Mouse (Mus musculus) adrenal gland, adult 8-10 months (tissue): ENCODE data around the gene Ugt1a6b. TPM values are rescaled to one million over a fixed set of nuclear protein-coding genes. Genes with fewer than 3 reads are reported as not detected.
A peak's percentile ranks its signal among the peaks of the same experiment; 100 is the strongest.
"Not testable (repeated sequence)": the region's sequence is repeated elsewhere in the genome, so short reads cannot be mapped to it uniquely, and the experiment has no call there.

ENCODE experiments used
- DNase-seq: peaks from one replicate; pipeline ENCODE4 v3.0.0; 2022
- total RNA-seq, 4 experiments: library from RNA; stranded (reverse); gene quantifications; 2 replicates each; pipeline ENCODE4 v1.2.4; 2022

Ugt1a6b gene
- total RNA-seq, 4 experiments from 2014 or later: 2.8 to 10.2 (median 5.2) TPM

DNA sequence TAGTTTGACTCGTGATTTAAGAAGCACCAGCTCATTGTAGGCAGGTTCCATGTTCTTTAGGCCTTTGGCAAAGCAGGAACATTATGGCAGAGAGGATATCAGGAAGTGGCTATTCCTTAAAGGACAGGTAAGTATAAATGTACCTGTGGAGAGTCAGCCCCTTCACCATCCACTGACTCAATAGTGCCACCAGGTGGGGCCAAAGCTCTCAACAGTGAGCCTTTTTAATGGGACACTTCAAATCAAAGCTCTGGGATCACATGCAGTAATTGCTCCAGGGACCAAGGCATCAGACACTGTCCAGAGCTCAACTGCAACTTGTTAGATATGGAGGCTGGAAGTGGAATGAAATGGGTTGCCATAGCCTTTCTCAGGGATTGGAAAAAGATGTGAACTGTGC lies 18.5 kb downstream of the Ugt1a6b start:
- not testable (repeated sequence) for DNase-seq

DNA sequence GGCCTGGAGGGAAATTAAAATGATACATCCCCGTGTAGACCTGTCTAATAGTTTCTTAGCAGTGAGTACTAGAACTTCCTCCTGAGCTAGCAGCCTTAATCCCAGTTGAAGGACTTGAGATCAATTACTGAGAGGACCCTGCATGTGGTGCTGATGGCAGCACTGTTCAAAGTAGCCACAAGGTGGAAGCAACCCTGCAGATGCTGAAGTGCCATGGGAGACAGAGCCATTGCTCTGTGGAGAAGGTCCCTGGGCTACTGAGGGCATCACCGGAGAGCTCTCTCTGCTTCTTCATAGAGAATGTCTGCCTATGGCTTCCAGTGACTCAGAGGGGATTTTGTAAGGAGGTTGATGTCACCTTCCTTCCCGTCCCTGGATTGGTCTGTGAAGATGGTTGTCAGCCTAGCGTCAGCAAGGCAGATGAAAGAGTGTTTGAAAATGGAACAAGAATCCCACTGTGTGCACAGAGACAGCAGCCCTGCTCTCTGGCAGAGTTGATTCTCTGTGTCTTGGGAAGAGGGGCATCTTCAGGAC lies 22.8 kb downstream of the Ugt1a6b start:
- DNase-seq: not testable (repeated sequence)

DNA sequence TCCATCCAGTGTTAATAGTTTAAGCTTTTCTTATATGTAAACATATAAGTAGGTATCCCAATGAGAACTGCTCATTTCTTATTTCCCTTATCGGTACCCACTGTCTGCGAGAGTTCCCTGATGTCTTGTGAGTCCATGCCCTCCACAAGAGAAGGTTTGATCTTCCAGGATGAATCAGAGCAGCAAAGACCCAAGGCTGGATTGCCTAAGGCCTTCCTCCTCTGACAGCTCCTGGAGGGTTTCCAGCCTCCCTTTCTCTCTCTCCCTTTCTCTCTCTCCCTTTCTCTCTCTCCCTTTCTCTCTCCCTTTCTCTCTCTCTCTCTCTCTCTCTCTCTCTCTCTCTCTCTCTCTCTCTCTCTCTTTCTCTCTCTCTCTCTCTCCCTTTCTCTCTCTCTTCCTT lies 26.0 kb downstream of the Ugt1a6b start:
- peak; percentile 31 for DNase-seq

GRCm38 (mm10) chr1:88130223-88130622 lies 27.2 kb downstream of the Ugt1a6b start:
- DNase-seq: not testable (repeated sequence)

DNA sequence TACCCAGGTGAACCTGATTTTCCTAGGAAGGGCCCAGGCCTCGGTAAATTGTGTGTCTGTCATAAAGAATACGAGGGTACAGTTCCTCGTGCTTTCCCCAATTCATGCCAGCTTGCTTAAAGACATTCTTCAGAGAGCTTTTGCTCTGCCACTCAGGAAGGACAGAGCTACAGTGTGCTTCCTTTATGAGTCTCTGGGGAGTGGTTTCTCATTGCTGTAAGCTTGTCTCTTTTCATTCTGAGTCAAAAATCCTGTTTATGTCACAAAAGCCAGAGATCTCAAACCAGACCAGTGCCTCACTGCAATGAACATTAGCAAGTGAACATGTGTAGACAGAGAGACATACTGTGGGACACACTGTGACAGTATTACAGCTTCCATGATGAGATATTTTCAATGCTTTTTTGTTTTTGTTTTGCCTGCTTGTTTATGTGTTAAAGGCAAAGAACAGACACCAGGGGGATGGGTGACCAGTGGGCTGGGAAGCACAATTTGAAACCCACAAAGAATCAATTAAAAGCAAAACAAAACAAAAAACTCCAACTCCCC lies 30.9 kb downstream of the Ugt1a6b start:
- DNase-seq: no peak

GRCm38 (mm10) chr1:88134457-88135011 lies 31.5 kb downstream of the Ugt1a6b start, which contains the start of gene Ugt1a6a:
Gene Ugt1a6a, plus strand, starts transcription at chr1:88134809.
- DNase-seq: peak; percentile 29

DNA sequence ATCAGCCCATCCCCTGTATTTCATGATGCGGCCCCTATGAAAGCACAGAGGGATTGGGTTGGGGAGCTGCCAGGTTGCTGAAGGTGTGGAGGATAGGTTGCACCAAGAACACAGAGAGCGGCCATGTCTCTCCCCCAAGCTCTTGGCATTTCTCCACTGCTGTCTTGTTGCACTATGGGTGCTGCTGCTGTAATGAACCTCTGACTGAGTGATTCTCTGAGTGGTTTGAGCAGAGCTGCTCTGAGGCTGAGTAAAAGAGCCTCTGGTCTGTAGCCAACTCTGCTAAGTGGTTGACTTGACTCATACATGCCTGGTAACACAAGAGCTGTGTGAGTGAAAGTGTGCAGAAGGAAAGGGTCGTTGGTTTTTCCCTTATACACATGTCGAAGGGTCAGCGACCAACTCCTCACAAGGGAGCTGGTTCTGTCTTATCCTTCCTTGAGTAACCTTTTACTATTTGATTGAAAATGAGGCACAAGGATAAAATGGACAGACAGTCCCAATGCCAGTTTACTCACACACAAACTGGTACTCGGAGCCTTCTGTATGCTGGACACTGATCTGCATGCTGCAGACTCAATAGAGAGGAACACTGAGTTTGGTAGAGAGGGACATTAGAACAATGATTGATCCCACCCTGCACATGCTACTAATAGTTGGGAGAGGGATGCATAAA lies 32.3 kb downstream of the Ugt1a6b start:
- not testable (repeated sequence) for DNase-seq

- DNase-seq: no peak
Observed at GRCm38 (mm10) chr1:88136646-88137045, 33.6 kb downstream of the Ugt1a6b start.

GRCm38 (mm10) chr1:88137264-88137663 lies 34.2 kb downstream of the Ugt1a6b start:
- DNase-seq: no peak

GRCm38 (mm10) chr1:88138145-88138544 lies 35.1 kb downstream of the Ugt1a6b start:
- no peak for DNase-seq

GRCm38 (mm10) chr1:88140492-88140891 lies 37.4 kb downstream of the Ugt1a6b start:
- DNase-seq: not testable (repeated sequence)

DNA sequence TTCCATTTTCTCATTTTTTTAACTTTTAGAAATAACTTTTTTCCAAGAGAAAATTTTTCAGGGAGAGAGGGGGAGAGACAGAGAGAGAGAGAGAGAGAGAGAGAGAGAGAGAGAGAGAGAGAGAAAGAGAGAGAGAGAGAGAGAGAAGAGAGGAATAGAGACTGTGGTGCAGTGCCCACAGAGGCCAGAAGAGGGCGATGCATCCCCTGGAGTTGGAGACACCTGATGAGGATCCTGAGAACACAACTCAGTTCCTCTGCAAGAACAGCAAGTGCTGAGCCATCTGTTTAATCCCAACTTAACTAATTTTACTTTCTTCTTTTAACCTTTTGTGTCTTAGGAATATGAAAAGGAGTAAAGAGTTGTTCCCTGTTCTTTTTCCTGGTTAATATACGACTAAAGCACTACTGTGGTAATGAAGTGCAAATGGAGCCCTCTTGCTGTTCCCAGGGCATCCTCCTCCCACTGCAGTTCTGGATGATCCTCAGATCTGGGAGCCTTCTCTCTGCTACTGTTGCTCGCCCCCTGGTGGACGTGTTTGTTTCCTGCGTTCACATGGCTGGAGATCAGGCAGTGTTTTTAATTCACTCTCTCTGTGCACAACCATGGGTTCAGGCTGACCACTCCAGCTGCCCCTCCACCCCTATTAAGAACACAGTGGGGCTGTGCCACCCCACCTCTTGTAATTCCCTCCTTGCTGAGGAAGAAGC lies 41.1 kb downstream of the Ugt1a6b start:
- not testable (repeated sequence) for DNase-seq

GRCm38 (mm10) chr1:88145278-88145677 lies 42.2 kb downstream of the Ugt1a6b start:
- not testable (repeated sequence) for DNase-seq

DNA sequence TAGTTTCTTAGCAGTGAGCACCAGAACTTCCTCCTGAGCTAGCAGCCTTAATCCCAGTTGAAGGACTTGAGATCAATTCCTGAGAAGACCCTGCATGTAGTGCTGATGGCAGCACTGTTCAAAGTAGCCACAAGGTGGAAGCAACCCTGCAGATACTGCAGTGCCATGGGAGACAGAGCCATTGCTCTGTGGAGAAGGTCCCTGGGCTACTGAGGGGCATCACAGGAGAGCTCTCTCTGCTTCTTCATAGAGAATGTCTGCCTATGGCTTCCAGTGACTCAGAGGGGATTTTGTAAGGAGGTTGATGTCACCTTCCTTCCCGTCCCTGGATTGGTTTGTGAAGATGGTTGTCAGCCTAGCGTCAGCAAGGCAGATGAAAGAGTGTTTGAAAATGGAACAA lies 47.1 kb downstream of the Ugt1a6b start:
- not testable (repeated sequence) for DNase-seq

DNA sequence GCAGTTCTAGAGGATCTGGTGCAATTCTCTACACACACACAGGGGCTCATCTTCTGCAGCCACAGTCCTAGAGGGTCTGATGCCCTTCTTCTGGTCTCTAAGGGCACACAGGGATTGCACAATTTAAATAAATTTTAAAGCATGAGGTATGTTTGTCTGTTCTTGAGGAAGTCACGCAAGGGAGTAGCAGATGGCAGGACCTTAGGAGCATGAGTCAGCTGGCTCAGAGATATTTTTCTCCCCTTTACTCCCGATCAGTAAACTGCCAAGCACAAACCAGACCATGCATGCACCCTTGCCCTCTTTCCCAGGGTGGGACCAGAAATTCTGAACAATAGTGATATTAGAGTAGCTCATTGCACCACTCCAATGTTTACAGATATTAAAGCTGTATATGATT lies 55.4 kb downstream of the Ugt1a6b start:
- DNase-seq: no peak

DNA sequence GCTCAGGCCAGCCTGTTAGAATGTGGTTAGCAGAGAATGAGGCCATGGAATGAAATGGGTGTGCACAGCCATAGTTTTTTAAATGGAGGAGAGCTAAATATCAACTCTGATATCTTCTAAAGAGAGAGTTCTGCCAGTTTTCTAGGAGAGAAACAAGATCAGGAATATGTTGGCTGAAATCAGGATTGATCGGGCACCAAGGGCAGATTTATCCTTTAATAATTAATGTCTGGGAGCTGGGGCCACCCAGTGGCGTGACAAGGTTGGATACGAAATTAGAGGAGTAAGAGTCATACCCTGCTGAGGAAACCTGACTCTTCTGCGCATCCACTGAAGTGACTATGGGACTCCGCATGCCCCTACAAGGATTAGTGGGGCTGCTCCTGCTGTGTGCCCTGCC lies 62.7 kb downstream of the Ugt1a6b start, which contains the start of gene Ugt1a5:
Gene Ugt1a5, plus strand, starts transcription at position 302 of the 400 bp plus-strand sequence.
- no peak for DNase-seq

- DNase-seq: not testable (repeated sequence)
Observed at GRCm38 (mm10) chr1:88172190-88172589, 69.1 kb downstream of the Ugt1a6b start.

GRCm38 (mm10) chr1:88179657-88180056 lies 76.6 kb downstream of the Ugt1a6b start:
- DNase-seq: no peak

GRCm38 (mm10) chr1:88186325-88186935 lies 83.4 kb downstream of the Ugt1a6b start:
- no peak for DNase-seq

GRCm38 (mm10) chr1:88192136-88192535 lies 89.1 kb downstream of the Ugt1a6b start:
- DNase-seq: no peak

GRCm38 (mm10) chr1:88195687-88196086 lies 92.6 kb downstream of the Ugt1a6b start:
- no peak for DNase-seq

DNA sequence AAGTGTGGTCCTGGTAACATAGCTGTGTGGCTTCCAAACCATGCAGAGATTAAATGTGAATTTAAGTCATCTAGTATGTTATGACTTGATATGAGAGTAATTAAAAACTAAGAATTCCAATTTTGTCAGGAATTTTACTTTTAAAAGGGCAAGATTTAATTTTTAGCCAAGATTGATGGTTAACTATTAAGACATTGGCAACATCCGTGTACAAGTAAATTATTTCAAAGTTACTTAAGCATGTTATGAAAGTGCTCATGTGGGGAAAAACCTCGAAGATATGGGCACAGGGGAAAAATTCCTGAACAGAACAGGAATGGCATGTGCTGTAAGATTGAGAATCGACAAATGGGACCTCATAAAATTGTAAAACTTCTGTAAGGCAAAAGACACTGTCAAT lies 94.4 kb downstream of the Ugt1a6b start:
- DNase-seq: no peak
